Mouse (Mus musculus): ENCODE measurements around the gene Gm28374. TPM values are rescaled to one million over a fixed set of nuclear protein-coding genes. Genes with fewer than 3 reads are reported as not detected.
"Not testable (repeated sequence)": the region's sequence is repeated elsewhere in the genome, so short reads cannot be mapped to it uniquely, and the experiment has no call there.

Gm28374 gene
- total and polyA plus RNA-seq, 2 experiments from 2014 or later: 1.1 TPM; not detected in 1

DNA sequence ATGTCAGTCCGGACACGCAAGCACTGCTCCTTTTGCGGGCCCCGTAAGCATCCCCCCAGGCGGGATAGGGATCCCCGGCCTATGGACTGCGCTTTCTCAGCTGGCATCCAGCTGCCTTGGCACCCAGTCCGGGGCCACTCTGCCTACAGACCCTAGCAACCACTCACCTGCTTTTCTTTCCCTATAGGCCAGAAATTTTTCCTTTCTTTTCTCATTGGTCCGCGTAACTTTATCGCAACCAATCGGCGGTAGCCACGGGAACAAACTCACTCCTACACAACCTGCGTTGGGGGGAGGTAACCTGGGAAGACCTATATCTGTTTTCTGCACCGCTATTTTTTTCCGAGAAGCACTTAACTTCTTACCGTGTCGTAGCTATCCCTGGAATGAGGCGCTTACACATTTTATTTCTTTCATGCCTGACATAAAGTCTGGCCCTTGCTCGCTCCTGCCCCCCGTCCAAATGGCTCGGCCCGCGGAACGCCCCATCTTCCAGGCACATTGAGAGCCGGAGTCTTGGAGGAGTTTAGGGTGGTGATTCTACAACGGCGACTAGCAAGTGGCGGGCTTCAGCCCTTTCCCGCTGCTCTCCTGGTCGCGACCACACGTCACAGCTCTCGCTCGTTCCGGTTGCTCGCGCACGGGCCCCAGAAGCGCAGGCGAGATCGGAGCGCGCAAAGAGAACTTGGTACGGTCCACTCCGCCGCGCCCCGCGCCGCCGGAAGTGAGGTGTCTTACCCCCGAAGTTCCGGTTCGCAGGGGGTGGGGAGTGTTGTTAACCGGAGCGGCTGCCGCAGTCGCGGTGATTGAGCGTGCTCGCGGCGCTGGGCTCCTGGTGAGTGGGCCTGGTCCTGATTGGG is 35.5 kb downstream of the Gm28374 start, which contains the start of gene Syvn1:
Gene Syvn1 (plus strand): TSS at position 283 of the 860 bp plus-strand sequence.
- H3K36me3 ChIP-seq (ENCODE audit: insufficient read depth, low read length): peaks cover 35% of the 10 kb centered on the region
- WGBS: under 1% methylated on average over 65 of the region's 65 CpGs
- H3K27me3 ChIP-seq (ENCODE audit: insufficient read depth, low read length): no peaks in the 10 kb centered on the region
- peak within 1 kb of the TSS; percentile 80 for H3K9ac ChIP-seq (replicated peaks; ENCODE audit: low read length, poor library complexity, severe bottlenecking)
- H3K4me3 ChIP-seq (ENCODE audit: low read depth, low read length): peak within 1 kb of the TSS; percentile 65
- H3K4me1 ChIP-seq (ENCODE audit: insufficient read depth, low read length): peaks cover 10% of the 10 kb centered on the region
- TF ChIP-seq CTCF (IDR thresholded peaks at IDR 0.05): no peak
- peak within 1 kb of the TSS; percentile 97 for H3K4me2 ChIP-seq (ENCODE audit: low read depth, low read length, poor library complexity, severe bottlenecking)
- peak within 1 kb of the TSS; percentile 97 for H3K27ac ChIP-seq (ENCODE audit: low read depth, low read length)
- DNase-seq (ENCODE audit: low spot score) (peak; percentile 97), ATAC-seq (ENCODE audit: low FRiP score) (peak; percentile 89)
- H3K9me3 ChIP-seq (ENCODE audit: low read length): no peaks in the 10 kb centered on the region

DNA sequence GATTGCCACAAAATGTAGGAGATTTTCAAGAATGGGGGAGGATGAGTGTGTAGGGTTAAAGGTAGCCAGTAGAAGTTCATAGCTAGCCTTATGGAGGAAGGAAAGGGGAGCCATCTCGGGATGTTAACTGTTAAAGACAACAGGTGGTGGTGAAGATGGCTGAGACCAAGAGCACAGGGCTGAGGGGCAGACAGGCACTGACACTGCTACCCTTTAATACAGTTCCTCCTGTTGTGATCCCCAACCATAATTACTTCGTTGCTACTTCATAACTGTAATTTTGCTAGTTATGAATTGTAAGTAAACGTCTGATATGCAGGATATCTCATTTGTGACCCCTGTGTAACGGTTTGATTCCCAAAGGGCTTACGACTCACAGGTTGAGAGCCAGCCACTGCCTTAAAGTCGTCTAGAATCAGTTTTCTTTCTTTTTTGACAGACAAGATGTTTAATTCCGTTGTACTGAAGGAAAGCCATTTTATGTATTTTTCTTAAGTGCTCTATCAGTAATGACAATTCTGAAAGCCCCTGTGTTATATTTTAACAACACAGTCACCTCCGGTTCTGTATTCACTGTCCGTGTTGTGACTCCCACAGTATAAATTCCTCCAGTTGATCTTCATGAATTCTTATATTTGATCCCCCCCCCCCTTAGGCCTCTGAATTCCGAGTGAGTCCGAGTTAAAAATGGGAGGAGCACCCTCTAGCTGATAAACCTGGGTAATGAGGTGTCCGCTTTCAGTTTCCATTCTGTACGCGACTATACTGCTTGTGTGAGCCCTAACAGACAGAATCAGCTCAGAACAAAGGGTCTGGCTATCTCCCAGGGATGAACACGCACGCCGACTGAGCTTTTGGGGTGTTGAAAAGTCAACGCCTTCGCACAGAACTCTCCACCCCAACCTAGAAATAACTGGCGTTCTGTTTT is 36.4 kb downstream of the Gm28374 start:
- 16% methylated on average over 20 of the region's 20 CpGs for WGBS

DNA sequence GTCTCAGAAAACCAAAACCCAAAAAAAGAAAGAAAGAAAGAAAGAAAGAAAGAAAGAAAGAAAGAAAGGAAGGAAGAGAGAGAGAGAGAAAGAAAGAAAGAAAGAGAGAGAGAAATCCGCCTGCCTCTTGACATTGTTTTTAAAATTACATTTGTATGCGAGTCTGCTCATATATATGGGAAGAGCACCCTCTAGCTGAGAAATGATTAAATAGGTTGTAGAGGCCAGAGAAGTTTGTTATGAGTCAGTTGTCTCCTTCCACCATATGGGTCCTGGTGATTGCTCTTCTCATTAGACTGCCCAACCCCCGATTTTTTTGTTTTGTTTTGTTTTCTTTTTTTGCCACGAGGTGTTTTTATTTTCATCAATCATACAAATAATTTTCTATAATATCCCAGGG is 38.0 kb downstream of the Gm28374 start:
- WGBS: 58% methylated on average over 4 of the region's 4 CpGs
- peak; percentile 67 for DNase-seq (ENCODE audit: low spot score)
- H3K4me3 ChIP-seq (ENCODE audit: low read depth, low read length); H3K27me3 ChIP-seq (ENCODE audit: insufficient read depth, low read length); ATAC-seq (ENCODE audit: low FRiP score); H3K9me3 ChIP-seq (ENCODE audit: low read length); H3K4me2 ChIP-seq (ENCODE audit: low read depth, low read length, poor library complexity, severe bottlenecking); H3K27ac ChIP-seq (ENCODE audit: low read depth, low read length); H3K9ac ChIP-seq (replicated peaks; ENCODE audit: low read length, poor library complexity, severe bottlenecking): not testable (repeated sequence)
- Histone ChIP-seq H3K36me3 (ENCODE audit: insufficient read depth, low read length) (peaks cover 10% of the 10 kb centered on the region), H3K4me1 (ENCODE audit: insufficient read depth, low read length) (peaks cover 10% of the 10 kb centered on the region)
- peak; percentile 74 for TF ChIP-seq CTCF (IDR thresholded peaks at IDR 0.05)

More for the DNA sequence above, 36.4 kb downstream of the Gm28374 start:
- Histone ChIP-seq H3K27ac (ENCODE audit: low read depth, low read length) (peak overlapping the region; percentile 97), H3K4me1 (ENCODE audit: insufficient read depth, low read length) (peaks cover 10% of the 10 kb centered on the region), H3K27me3 (ENCODE audit: insufficient read depth, low read length) (no peaks in the 10 kb centered on the region), H3K9ac (replicated peaks; ENCODE audit: low read length, poor library complexity, severe bottlenecking) (peak overlapping the region; percentile 80), H3K4me2 (ENCODE audit: low read depth, low read length, poor library complexity, severe bottlenecking) (peak overlapping the region; percentile 97), H3K9me3 (ENCODE audit: low read length) (no peaks in the 10 kb centered on the region), H3K4me3 (ENCODE audit: low read depth, low read length) (peak overlapping the region; percentile 65), H3K36me3 (ENCODE audit: insufficient read depth, low read length) (peaks cover 26% of the 10 kb centered on the region)
- peak; percentile 55 for TF ChIP-seq CTCF (IDR thresholded peaks at IDR 0.05)
- ATAC-seq (ENCODE audit: low FRiP score) (peak; percentile 17), DNase-seq (ENCODE audit: low spot score) (peak; percentile 65)

DNA sequence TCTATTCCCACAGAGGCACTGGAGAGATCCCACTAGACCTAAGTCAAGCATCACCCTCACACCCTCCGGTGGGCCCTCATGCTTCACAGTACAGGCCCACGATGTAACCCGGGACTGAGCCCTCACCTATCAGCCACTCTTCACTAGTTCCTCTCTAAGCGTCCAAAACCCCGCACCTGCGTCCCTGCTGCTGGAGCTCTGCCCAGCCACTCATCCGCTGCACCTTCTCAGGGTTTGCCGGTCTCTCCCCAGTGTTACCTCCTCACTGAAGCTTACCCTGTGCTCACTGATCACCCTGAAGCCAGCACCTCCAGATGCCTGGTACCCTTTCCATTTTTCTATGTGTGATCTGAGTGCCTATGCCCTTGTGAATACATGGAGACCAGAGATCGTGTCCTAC is 39.8 kb downstream of the Gm28374 start:
- no peak overlapping the region for H3K27ac ChIP-seq (ENCODE audit: low read depth, low read length)

DNA sequence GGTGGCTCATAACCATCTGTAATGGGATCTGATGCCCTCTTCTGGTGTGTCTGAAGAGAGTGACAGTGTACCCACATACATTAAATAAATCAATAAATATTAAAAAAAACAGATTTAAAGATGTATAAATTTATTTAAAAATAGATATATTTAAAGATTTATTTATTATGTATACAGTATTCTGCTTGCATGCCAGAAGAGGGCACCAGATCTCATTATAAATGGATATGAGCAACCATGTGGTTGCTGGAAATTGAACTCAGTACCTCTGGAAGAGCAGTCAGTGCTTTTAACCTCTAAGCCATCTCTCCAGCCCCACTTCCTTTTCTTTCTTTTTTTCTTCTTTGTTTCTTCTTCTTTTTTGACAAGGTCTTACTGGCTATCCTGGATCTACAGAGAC is 42.1 kb downstream of the Gm28374 start:
- ATAC-seq (ENCODE audit: low FRiP score) (no peak), DNase-seq (ENCODE audit: low spot score) (no peak)
- H3K27ac ChIP-seq (ENCODE audit: low read depth, low read length): no peak overlapping the region
- TF ChIP-seq CTCF (IDR thresholded peaks at IDR 0.05): peak; percentile 38
- no peaks in the 10 kb centered on the region for H3K9me3 ChIP-seq (ENCODE audit: low read length)
- H3K36me3 ChIP-seq (ENCODE audit: insufficient read depth, low read length): no peaks in the 10 kb centered on the region
- no peak overlapping the region for H3K4me3 ChIP-seq (ENCODE audit: low read depth, low read length)
- no peaks in the 10 kb centered on the region for H3K27me3 ChIP-seq (ENCODE audit: insufficient read depth, low read length)
- no peak overlapping the region for H3K9ac ChIP-seq (replicated peaks; ENCODE audit: low read length, poor library complexity, severe bottlenecking)
- H3K4me2 ChIP-seq (ENCODE audit: low read depth, low read length, poor library complexity, severe bottlenecking): no peak overlapping the region
- H3K4me1 ChIP-seq (ENCODE audit: insufficient read depth, low read length): peaks cover under 1% of the 10 kb centered on the region; the same call in 1 of the 2 replicates

More for the DNA sequence above, 39.8 kb downstream of the Gm28374 start:
- H3K36me3 ChIP-seq (ENCODE audit: insufficient read depth, low read length): no peaks in the 10 kb centered on the region
- no peak overlapping the region for H3K4me2 ChIP-seq (ENCODE audit: low read depth, low read length, poor library complexity, severe bottlenecking)
- H3K4me1 ChIP-seq (ENCODE audit: insufficient read depth, low read length): peaks cover 6% of the 10 kb centered on the region
- no peak for ATAC-seq (ENCODE audit: low FRiP score)
- DNase-seq (ENCODE audit: low spot score): no peak
- 75% methylated on average over 9 of the region's 9 CpGs for WGBS
- no peaks in the 10 kb centered on the region for H3K9me3 ChIP-seq (ENCODE audit: low read length)
- no peaks in the 10 kb centered on the region for H3K27me3 ChIP-seq (ENCODE audit: insufficient read depth, low read length)
- no peak for TF ChIP-seq CTCF (IDR thresholded peaks at IDR 0.05)
- no peak overlapping the region for H3K4me3 ChIP-seq (ENCODE audit: low read depth, low read length)
- no peak overlapping the region for H3K9ac ChIP-seq (replicated peaks; ENCODE audit: low read length, poor library complexity, severe bottlenecking)

Data from midbrain, postnatal 0 days (tissue).